Mouse (Mus musculus) testis, adult 2 months (tissue): ENCODE results near the gene Angpt4.

Experiments
- CTCF ChIP-seq: fragments of 200-500 bp; IDR thresholded peaks from 2 replicates; pipeline ENCODE4 v1.5.1; 2012; ENCODE audit warnings: low read depth, mild to moderate bottlenecking, inconsistent platforms, low read length, moderate library complexity; ENCODE audit not compliant: control insufficient read depth, insufficient read depth, insufficient replicate concordance
- POLR2A ChIP-seq: fragments of 200-500 bp; IDR thresholded peaks from 2 replicates; pipeline ENCODE4 v1.6.1; 2012; ENCODE audit warnings: low read depth, mild to moderate bottlenecking, inconsistent platforms, low read length, moderate library complexity; ENCODE audit not compliant: control insufficient read depth

DNA sequence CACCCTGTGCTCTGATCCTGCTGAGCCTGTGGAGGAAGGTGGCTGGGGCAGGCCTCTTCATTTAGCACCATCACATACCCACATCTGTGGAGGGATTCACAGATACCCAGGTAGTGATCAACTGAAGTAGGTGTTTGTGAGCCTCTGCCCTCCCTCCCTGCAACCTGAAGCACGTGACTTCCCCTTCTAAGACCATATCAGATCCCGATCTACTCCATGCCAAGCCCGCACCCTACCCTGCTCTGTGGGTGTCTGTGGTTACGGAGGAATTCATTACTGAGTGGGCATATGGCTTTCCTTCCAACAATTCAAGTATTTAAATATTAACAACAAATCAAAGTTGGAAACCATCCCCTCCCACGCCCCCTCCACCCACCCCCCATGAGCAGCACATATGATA is 52.3 kb downstream of the Angpt4 start:
- TF ChIP-seq CTCF (no peak), POLR2A (no peak)
